Mouse (Mus musculus) lung, postnatal 0 days (tissue): ENCODE data around the gene Retnlb. TPM values are rescaled to one million over a fixed set of nuclear protein-coding genes. Genes with fewer than 3 reads are reported as not detected.
"Not testable (repeated sequence)": the region's sequence is repeated elsewhere in the genome, so short reads cannot be mapped to it uniquely, and the experiment has no call there.

ENCODE experiments used
- ATAC-seq: fragments of 200-750 bp; cut with Nextera tagmentation; 2 replicates; pipeline ENCODE4 v1.8.0; 2017; ENCODE audit warnings: moderate library complexity
- DNase-seq: peaks from one replicate; pipeline ENCODE4 v3.0.0-alpha.2; 2016; ENCODE audit warnings: low spot score
- H3K27ac ChIP-seq: fragments of 300-500 bp; sonication (generic); 2 replicates; pipeline ENCODE4 v1.5.1; 2014; ENCODE audit warnings: antibody characterized with exemption, mild to moderate bottlenecking, low read length, mixed read lengths
- H3K27me3 ChIP-seq: fragments of 300-500 bp; sonication (generic); replicated peaks from 2 replicates; pipeline ENCODE4 v1.6.1; 2014; ENCODE audit warnings: low read length, mixed read lengths; ENCODE audit not compliant: insufficient read depth
- H3K36me3 ChIP-seq: fragments of 300-500 bp; sonication (generic); 2 replicates; pipeline ENCODE4 v1.6.1; 2014; ENCODE audit warnings: low read length, mixed read lengths; ENCODE audit not compliant: insufficient read depth
- H3K4me1 ChIP-seq: fragments of 300-500 bp; sonication (generic); 2 replicates; pipeline ENCODE4 v1.6.1; 2014; ENCODE audit warnings: antibody characterized with exemption, low read depth, low read length, mixed read lengths; ENCODE audit not compliant: insufficient read depth
- H3K4me2 ChIP-seq: fragments of 300-500 bp; sonication (generic); replicated peaks from 2 replicates; pipeline ENCODE4 v1.6.1; 2014; ENCODE audit warnings: low read depth, mild to moderate bottlenecking, low read length, moderate library complexity, mixed read lengths
- H3K4me3 ChIP-seq: fragments of 300-500 bp; sonication (generic); 2 replicates; pipeline ENCODE4 v1.5.1; 2014; ENCODE audit warnings: low read depth, low read length
- H3K9ac ChIP-seq: fragments of 300-500 bp; sonication (generic); replicated peaks from 2 replicates; pipeline ENCODE4 v1.6.1; 2014; ENCODE audit warnings: low read depth, mild to moderate bottlenecking
- H3K9me3 ChIP-seq: fragments of 300-500 bp; sonication (generic); 2 replicates; pipeline ENCODE4 v1.6.1; 2016; ENCODE audit warnings: low read length, mixed read lengths
- CTCF ChIP-seq: IDR thresholded peaks from 2 replicates; pipeline ENCODE4 v1.5.1; 2016; ENCODE audit warnings: antibody characterized with exemption, mild to moderate bottlenecking
- EP300 ChIP-seq: IDR thresholded peaks from 2 replicates; pipeline ENCODE4 v1.6.1; 2016; ENCODE audit warnings: antibody characterized with exemption, mild to moderate bottlenecking, control low read depth
- WGBS: fragments of 180-500 bp; shearing (Covaris S2); extraction: QIAGEN DNeasy Blood & Tissue Kit; methylation state at CpG from one replicate; pipeline ENCODE4 v1.1.7; 2014; 5-methylcytosine and 5-hydroxymethylcytosine counted together
- polyA plus RNA-seq: library from polyadenylated mRNA; unstranded; fragments of >200 nt; fragmentation: Nextera tagmentation; extraction: Ambion mirVana; gene quantifications from 2 replicates; pipeline ENCODE4 v1.2.1, GENCODE M21; 2015

The Retnlb gene
- polyA plus RNA-seq, 1 experiment from 2014 or later, result 0.42 TPM

- Histone ChIP-seq H3K4me1 (no peaks in the 10 kb centered on the region), H3K27me3 (no peaks in the 10 kb centered on the region), H3K4me2 (no peak overlapping the region), H3K9ac (no peak overlapping the region), H3K9me3 (no peaks in the 10 kb centered on the region), H3K4me3 (no peak overlapping the region), H3K36me3 (no peaks in the 10 kb centered on the region), H3K27ac (0 out of 2 replicates have a peak overlapping the region, but pooled peaks have one; percentile 3)
- 51% methylated on average over 3 of the region's 3 CpGs for WGBS
- DNase-seq (peak; percentile 46), ATAC-seq (no peak; the same call in 1 of the 2 replicates)
- TF ChIP-seq EP300 (peak; percentile 40; the same call in 1 of the 2 replicates), CTCF (no peak)
These were observed 9.8 kb downstream of the Retnlb start for GRCm38 (mm10) chr16:48826474-48826873.

GRCm38 (mm10) chr16:48827625-48828024 is 11.0 kb downstream of the Retnlb start:
- ATAC-seq (no peak), DNase-seq (no peak)
- Histone ChIP-seq H3K36me3 (no peaks in the 10 kb centered on the region), H3K4me3 (no peak overlapping the region), H3K9me3 (no peaks in the 10 kb centered on the region), H3K4me1 (no peaks in the 10 kb centered on the region), H3K27ac (no peak overlapping the region), H3K9ac (no peak overlapping the region), H3K27me3 (no peaks in the 10 kb centered on the region), H3K4me2 (no peak overlapping the region)
- no peak for TF ChIP-seq CTCF
- TF ChIP-seq EP300, result no peak
- 34% methylated on average over 1 of the region's 1 CpGs for WGBS

- H3K9me3 ChIP-seq, result no peaks in the 10 kb centered on the region
- H3K36me3 ChIP-seq, result no peaks in the 10 kb centered on the region
- ATAC-seq (no peak), DNase-seq (no peak)
- H3K4me3 ChIP-seq, result no peak overlapping the region
- no peaks in the 10 kb centered on the region for H3K27me3 ChIP-seq
- 59% methylated on average over 4 of the region's 4 CpGs for WGBS
- H3K4me2 ChIP-seq, result no peak overlapping the region
- no peak overlapping the region for H3K27ac ChIP-seq
- H3K4me1 ChIP-seq, result no peaks in the 10 kb centered on the region
- no peak for TF ChIP-seq EP300
- no peak overlapping the region for H3K9ac ChIP-seq
These were observed 12.4 kb downstream of the Retnlb start for GRCm38 (mm10) chr16:48829060-48829459.

GRCm38 (mm10) chr16:48832055-48832454 is 15.4 kb downstream of the Retnlb start:
- 50% methylated on average over 7 of the region's 8 CpGs for WGBS
- DNase-seq (peak; percentile 51), ATAC-seq (peak; percentile 58)
- Histone ChIP-seq H3K36me3 (no peaks in the 10 kb centered on the region), H3K27me3 (no peaks in the 10 kb centered on the region), H3K27ac (no peak overlapping the region), H3K9ac (no peak overlapping the region), H3K4me3 (no peak overlapping the region), H3K9me3 (no peaks in the 10 kb centered on the region), H3K4me1 (no peaks in the 10 kb centered on the region), H3K4me2 (no peak overlapping the region)
- TF ChIP-seq CTCF, result no peak
- no peak for TF ChIP-seq EP300

GRCm38 (mm10) chr16:48833626-48834025 is 17.0 kb downstream of the Retnlb start:
- not testable (repeated sequence) for H3K4me3 ChIP-seq, H3K9me3 ChIP-seq, H3K9ac ChIP-seq, H3K4me2 ChIP-seq, ATAC-seq, H3K27ac ChIP-seq, H3K36me3 ChIP-seq, DNase-seq, H3K4me1 ChIP-seq, H3K27me3 ChIP-seq
- WGBS, result 47% methylated on average over 1 of the region's 1 CpGs

GRCm38 (mm10) chr16:48842266-48842665 is 25.6 kb downstream of the Retnlb start, which contains the start of gene Retnla:
TSS of gene Retnla (plus strand) at chr16:48842551.
- TF ChIP-seq CTCF, result no peak
- no peak for TF ChIP-seq EP300
- Histone ChIP-seq H3K27ac (no peak within 1 kb of the TSS), H3K4me1 (no peaks in the 10 kb centered on the region), H3K36me3 (no peaks in the 10 kb centered on the region), H3K9ac (no peak within 1 kb of the TSS), H3K4me2 (0 out of 2 replicates have a peak within 1 kb of the TSS, but pooled peaks have one; percentile 5), H3K9me3 (no peaks in the 10 kb centered on the region), H3K4me3 (no peak within 1 kb of the TSS), H3K27me3 (no peaks in the 10 kb centered on the region)
- ATAC-seq (peak; percentile 74), DNase-seq (peak; percentile 58)
- 40% methylated on average over 3 of the region's 3 CpGs for WGBS
